Mouse (Mus musculus): Measurements from ENCODE around the gene Il1a. TPM values are rescaled to one million over a fixed set of nuclear protein-coding genes. Genes with fewer than 3 reads are reported as not detected.

Gene Il1a
- 0.20 TPM in 1 of 2 replicates, not detected in the other for polyA plus RNA-seq (2015; fragmentation: Nextera tagmentation; extraction: Ambion mirVana)

DNA sequence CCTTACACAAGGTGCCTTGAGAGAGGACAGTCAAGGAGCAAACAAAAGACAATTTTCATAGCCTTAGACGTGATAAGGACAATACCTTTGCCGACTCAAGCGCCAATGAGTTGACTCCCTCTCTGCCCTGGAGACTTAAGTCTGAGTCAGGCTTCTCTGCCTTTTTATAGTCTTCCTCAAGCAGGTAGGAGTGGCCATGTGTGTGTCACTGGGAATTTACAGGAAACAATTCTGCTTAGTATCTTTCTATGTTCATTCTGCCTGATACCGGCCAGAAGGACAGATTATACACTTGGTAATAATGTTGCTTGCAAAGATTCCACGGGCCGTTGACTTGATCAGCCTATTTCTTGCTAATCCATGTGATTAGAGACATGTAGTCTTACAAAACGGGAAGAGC, at the start of gene Il1a:
TSS of gene Il1a (minus strand) at position 137 of the 400 bp plus-strand sequence.
- no peaks in the 10 kb centered on the region for H3K4me1 ChIP-seq
- no peaks in the 10 kb centered on the region for H3K36me3 ChIP-seq
- H3K4me2 ChIP-seq (replicated peaks): no peak within 1 kb of the TSS
- WGBS: 76% methylated on average over 7 of the region's 7 CpGs
- no peak for ATAC-seq (ENCODE audit: insufficient number of reproducible peaks, low FRiP score, low TSS enrichment, low read depth)
- no peak within 1 kb of the TSS for H3K4me3 ChIP-seq (replicated peaks)
- no peak within 1 kb of the TSS for H3K27ac ChIP-seq (replicated peaks)
- H3K27me3 ChIP-seq: no peaks in the 10 kb centered on the region
- H3K9ac ChIP-seq: no peak within 1 kb of the TSS
- no peaks in the 10 kb centered on the region for H3K9me3 ChIP-seq (replicated peaks)

- Histone ChIP-seq H3K9ac (no peak overlapping the region), H3K4me1 (0 out of 2 replicates have a peak, but pooled peaks cover 4% of the 10 kb centered on the region), H3K4me3 (replicated peaks) (no peak overlapping the region), H3K36me3 (no peaks in the 10 kb centered on the region), H3K4me2 (replicated peaks) (no peak overlapping the region), H3K27ac (replicated peaks) (no peak overlapping the region), H3K27me3 (no peaks in the 10 kb centered on the region), H3K9me3 (replicated peaks) (no peaks in the 10 kb centered on the region)
- 61% methylated on average over 6 of the region's 6 CpGs for WGBS
- ATAC-seq (ENCODE audit: insufficient number of reproducible peaks, low FRiP score, low TSS enrichment, low read depth): no peak
Measured at GRCm38 (mm10) chr2:129338138-129338621, 28.4 kb upstream of the Il1a start.

DNA sequence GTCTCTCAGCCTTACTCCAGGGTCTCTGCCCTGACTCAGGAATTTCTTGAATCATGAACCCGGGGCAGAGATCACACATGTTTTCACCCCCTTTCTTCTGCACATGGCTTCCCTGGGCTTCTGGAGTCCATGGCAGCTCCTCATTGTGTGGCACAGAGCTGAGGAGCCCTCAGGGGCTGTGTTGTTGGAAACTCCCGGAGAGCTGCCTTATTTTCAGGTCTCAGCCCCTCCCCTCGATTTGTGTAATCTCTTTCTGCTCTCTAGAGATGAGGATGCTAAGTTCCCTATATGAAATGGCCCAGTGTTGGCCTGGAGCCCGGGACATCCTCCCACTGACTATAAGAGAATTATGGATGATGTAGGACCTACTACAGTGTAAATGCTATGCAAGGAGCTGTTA, 23.7 kb upstream of the Il1a start:
- H3K4me3 ChIP-seq (replicated peaks): no peak overlapping the region
- H3K27me3 ChIP-seq: no peaks in the 10 kb centered on the region
- 0 out of 2 replicates have a peak, but pooled peaks cover 4% of the 10 kb centered on the region for H3K4me1 ChIP-seq
- H3K4me2 ChIP-seq (replicated peaks): no peak overlapping the region
- H3K9me3 ChIP-seq (replicated peaks): no peaks in the 10 kb centered on the region
- no peak for ATAC-seq (ENCODE audit: insufficient number of reproducible peaks, low FRiP score, low TSS enrichment, low read depth)
- no peak overlapping the region for H3K9ac ChIP-seq
- WGBS: 37% methylated on average over 4 of the region's 4 CpGs
- no peak overlapping the region for H3K27ac ChIP-seq (replicated peaks)
- H3K36me3 ChIP-seq: no peaks in the 10 kb centered on the region

DNA sequence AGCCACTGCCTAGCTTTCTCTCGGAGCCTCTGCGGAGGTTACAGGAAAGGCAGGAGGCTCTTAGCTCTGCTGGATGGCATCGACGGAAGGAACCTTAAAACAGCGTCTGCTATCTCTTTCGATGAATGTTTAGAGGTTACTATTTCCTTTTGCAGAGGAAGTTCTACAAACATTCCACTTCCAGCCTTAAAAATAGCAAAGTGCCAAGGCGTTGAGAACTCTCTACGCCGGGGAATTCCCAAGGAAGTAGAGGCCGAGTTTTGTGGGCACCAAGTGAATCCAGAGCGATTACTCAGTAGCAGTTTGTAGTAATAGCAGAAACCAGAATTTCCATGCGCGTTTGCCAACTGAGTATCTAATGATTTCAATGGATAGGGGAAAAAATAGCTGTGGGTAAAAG, 20.8 kb upstream of the Il1a start:
- Histone ChIP-seq H3K9me3 (replicated peaks) (no peaks in the 10 kb centered on the region), H3K27ac (replicated peaks) (no peak overlapping the region), H3K36me3 (no peaks in the 10 kb centered on the region), H3K4me2 (replicated peaks) (no peak overlapping the region), H3K9ac (no peak overlapping the region), H3K27me3 (no peaks in the 10 kb centered on the region), H3K4me3 (replicated peaks) (no peak overlapping the region), H3K4me1 (0 out of 2 replicates have a peak, but pooled peaks cover 4% of the 10 kb centered on the region)
- ATAC-seq (ENCODE audit: insufficient number of reproducible peaks, low FRiP score, low TSS enrichment, low read depth): no peak
- 79% methylated on average over 13 of the region's 13 CpGs for WGBS

DNA sequence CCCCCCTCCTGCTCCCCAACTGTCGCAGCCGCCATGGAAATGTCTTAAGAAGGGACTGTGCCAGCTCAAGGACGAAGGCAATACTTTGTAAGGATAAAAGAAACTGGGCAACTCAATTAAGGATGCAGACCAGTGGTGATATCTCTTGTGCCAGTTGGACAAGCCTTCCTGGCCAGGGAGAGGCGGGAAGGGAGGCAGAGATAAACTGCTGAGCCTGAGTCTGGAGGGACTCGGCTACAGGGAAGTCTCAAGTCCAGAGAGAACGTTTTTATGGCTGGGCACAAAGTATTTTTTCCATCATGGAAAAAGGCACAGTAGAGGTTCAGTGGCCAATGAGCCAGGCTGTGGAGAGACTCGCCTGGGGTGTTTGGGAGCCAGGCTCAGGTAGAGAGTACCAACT, 20.3 kb upstream of the Il1a start:
- Histone ChIP-seq H3K36me3 (no peaks in the 10 kb centered on the region), H3K4me1 (0 out of 2 replicates have a peak, but pooled peaks cover 4% of the 10 kb centered on the region), H3K9ac (no peak overlapping the region), H3K4me2 (replicated peaks) (no peak overlapping the region), H3K4me3 (replicated peaks) (no peak overlapping the region), H3K9me3 (replicated peaks) (no peaks in the 10 kb centered on the region), H3K27me3 (no peaks in the 10 kb centered on the region), H3K27ac (replicated peaks) (no peak overlapping the region)
- WGBS: 69% methylated on average over 7 of the region's 7 CpGs
- no peak for ATAC-seq (ENCODE audit: insufficient number of reproducible peaks, low FRiP score, low TSS enrichment, low read depth)

- Histone ChIP-seq H3K27me3 (no peaks in the 10 kb centered on the region), H3K27ac (replicated peaks) (no peak overlapping the region), H3K36me3 (no peaks in the 10 kb centered on the region), H3K4me3 (replicated peaks) (no peak overlapping the region), H3K9me3 (replicated peaks) (no peaks in the 10 kb centered on the region), H3K9ac (no peak overlapping the region), H3K4me2 (replicated peaks) (no peak overlapping the region), H3K4me1 (no peaks in the 10 kb centered on the region)
- no peak for ATAC-seq (ENCODE audit: insufficient number of reproducible peaks, low FRiP score, low TSS enrichment, low read depth)
- WGBS: 75% methylated on average over 4 of the region's 4 CpGs
Measured at GRCm38 (mm10) chr2:129328238-129328637, 18.5 kb upstream of the Il1a start.

DNA sequence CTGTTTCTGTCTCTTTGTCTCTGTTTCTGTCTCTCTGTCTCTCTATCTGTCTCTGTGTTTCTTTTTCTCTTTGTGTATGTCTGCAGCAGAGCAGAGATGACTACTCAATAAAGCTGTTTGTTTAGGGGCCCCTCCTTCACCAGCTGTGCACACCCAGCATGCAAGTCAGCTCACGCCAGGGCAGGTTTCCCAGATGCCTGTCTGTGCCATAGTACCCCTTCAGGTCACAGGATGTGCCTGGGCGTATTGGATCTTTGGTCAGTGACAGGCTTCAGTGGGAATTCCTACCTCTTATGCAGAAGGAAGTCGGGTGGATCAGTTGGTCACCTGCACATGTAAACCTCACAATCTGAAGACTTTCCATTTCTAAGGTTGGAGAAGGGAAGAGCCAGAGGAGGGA, 14.4 kb upstream of the Il1a start:
- Histone ChIP-seq H3K36me3 (no peaks in the 10 kb centered on the region), H3K4me2 (replicated peaks) (no peak overlapping the region), H3K27me3 (no peaks in the 10 kb centered on the region), H3K9me3 (replicated peaks) (no peaks in the 10 kb centered on the region), H3K4me3 (replicated peaks) (no peak overlapping the region), H3K9ac (no peak overlapping the region), H3K27ac (replicated peaks) (no peak overlapping the region), H3K4me1 (no peaks in the 10 kb centered on the region)
- 57% methylated on average over 3 of the region's 3 CpGs for WGBS
- ATAC-seq (ENCODE audit: insufficient number of reproducible peaks, low FRiP score, low TSS enrichment, low read depth): no peak

- H3K27ac ChIP-seq (replicated peaks): no peak overlapping the region
- no peaks in the 10 kb centered on the region for H3K36me3 ChIP-seq
- no peak overlapping the region for H3K4me3 ChIP-seq (replicated peaks)
- 53% methylated on average over 1 of the region's 1 CpGs for WGBS
- no peaks in the 10 kb centered on the region for H3K9me3 ChIP-seq (replicated peaks)
- no peaks in the 10 kb centered on the region for H3K27me3 ChIP-seq
- no peak for ATAC-seq (ENCODE audit: insufficient number of reproducible peaks, low FRiP score, low TSS enrichment, low read depth)
- H3K4me2 ChIP-seq (replicated peaks): no peak overlapping the region
- no peaks in the 10 kb centered on the region for H3K4me1 ChIP-seq
- H3K9ac ChIP-seq: no peak overlapping the region
Measured at GRCm38 (mm10) chr2:129322117-129322635, 12.4 kb upstream of the Il1a start.

DNA sequence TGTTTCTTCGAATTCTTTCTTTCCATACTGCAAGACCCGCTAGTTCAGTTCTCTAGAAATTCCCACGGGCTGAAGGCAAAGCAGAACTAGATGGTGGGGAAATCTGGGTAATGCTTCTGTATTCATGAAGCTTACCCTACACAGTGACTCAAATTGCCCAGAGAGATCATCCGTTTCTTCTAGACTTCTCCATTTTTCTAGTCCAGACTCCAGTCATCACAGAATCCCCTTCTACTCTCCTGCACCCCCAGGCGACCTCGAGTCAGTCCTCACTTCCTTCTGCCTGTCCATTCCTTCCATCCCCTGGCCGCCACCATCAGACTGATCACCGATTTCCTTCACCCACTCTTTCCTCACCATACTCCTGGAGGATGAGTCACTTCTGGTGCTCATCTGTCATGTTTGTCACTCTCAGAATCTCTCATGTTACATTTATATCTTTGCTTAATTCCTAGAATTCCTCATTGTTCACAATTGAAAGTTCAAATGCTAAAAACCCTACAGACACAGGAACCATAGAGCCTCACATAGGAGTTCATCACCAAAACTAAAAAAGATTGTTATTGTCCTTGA, 10.3 kb upstream of the Il1a start:
- Histone ChIP-seq H3K9ac (no peak overlapping the region), H3K4me1 (no peaks in the 10 kb centered on the region), H3K4me3 (replicated peaks) (no peak overlapping the region), H3K9me3 (replicated peaks) (no peaks in the 10 kb centered on the region), H3K4me2 (replicated peaks) (no peak overlapping the region), H3K27ac (replicated peaks) (no peak overlapping the region), H3K36me3 (no peaks in the 10 kb centered on the region), H3K27me3 (no peaks in the 10 kb centered on the region)
- WGBS: 73% methylated on average over 8 of the region's 8 CpGs
- ATAC-seq (ENCODE audit: insufficient number of reproducible peaks, low FRiP score, low TSS enrichment, low read depth): no peak

DNA sequence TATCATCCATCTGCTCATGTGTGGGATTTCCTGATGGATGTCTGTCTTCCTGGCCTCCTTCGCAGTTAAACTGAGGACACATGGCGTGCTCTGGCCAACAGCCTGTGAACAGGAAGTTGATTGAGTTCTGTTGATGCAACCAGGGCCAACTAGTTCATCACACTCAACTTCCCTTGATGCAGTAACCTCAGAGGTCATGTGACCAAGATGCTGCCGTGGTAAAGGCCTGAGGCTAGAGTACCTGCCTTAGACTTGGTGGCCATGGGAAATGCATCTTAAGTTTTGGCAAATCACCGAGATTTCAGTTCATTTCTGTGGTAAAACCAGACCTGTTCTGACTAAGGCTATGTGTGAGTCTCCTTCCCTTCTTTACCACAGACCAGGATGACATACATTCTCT, 6.1 kb upstream of the Il1a start:
- Histone ChIP-seq H3K4me3 (replicated peaks) (no peak overlapping the region), H3K9ac (no peak overlapping the region), H3K27ac (replicated peaks) (no peak overlapping the region), H3K27me3 (no peaks in the 10 kb centered on the region), H3K36me3 (no peaks in the 10 kb centered on the region), H3K4me1 (no peaks in the 10 kb centered on the region), H3K4me2 (replicated peaks) (no peak overlapping the region), H3K9me3 (replicated peaks) (no peaks in the 10 kb centered on the region)
- 72% methylated on average over 4 of the region's 4 CpGs for WGBS
- ATAC-seq (ENCODE audit: insufficient number of reproducible peaks, low FRiP score, low TSS enrichment, low read depth): no peak

- Histone ChIP-seq H3K36me3 (no peaks in the 10 kb centered on the region), H3K4me2 (replicated peaks) (no peak overlapping the region), H3K27ac (replicated peaks) (no peak overlapping the region), H3K9ac (no peak overlapping the region), H3K4me1 (no peaks in the 10 kb centered on the region), H3K27me3 (no peaks in the 10 kb centered on the region), H3K9me3 (replicated peaks) (no peaks in the 10 kb centered on the region), H3K4me3 (replicated peaks) (no peak overlapping the region)
- ATAC-seq (ENCODE audit: insufficient number of reproducible peaks, low FRiP score, low TSS enrichment, low read depth): no peak
- WGBS: 69% methylated on average over 6 of the region's 6 CpGs
Measured at GRCm38 (mm10) chr2:129314880-129315279, 5.1 kb upstream of the Il1a start.

- no peaks in the 10 kb centered on the region for H3K9me3 ChIP-seq (replicated peaks)
- no peak overlapping the region for H3K27ac ChIP-seq (replicated peaks)
- no peaks in the 10 kb centered on the region for H3K4me1 ChIP-seq
- no peak overlapping the region for H3K9ac ChIP-seq
- H3K27me3 ChIP-seq: no peaks in the 10 kb centered on the region
- H3K4me2 ChIP-seq (replicated peaks): no peak overlapping the region
- H3K4me3 ChIP-seq (replicated peaks): no peak overlapping the region
- WGBS: 100% methylated on average over 1 of the region's 1 CpGs
- ATAC-seq (ENCODE audit: insufficient number of reproducible peaks, low FRiP score, low TSS enrichment, low read depth): no peak
- no peaks in the 10 kb centered on the region for H3K36me3 ChIP-seq
Measured at GRCm38 (mm10) chr2:129313934-129314333, 4.2 kb upstream of the Il1a start.

Data from embryonic facial prominence, embryonic 15.5 days (tissue).